Mouse (Mus musculus): Measurements from ENCODE around the gene Ulk3.

Gene Ulk3

GRCm38 (mm10) chr9:57644442-57644943 is 55.2 kb downstream of the Ulk3 start:
- no peak for DNase-seq (ENCODE audit: low spot score)

GRCm38 (mm10) chr9:57644944-57645893 is 56.0 kb downstream of the Ulk3 start:
- peak; percentile 96 for DNase-seq (ENCODE audit: low spot score)

All from testis, postnatal 10 days (tissue).